Mouse (Mus musculus): ENCODE data around the gene Daam1.

Daam1 gene

DNA sequence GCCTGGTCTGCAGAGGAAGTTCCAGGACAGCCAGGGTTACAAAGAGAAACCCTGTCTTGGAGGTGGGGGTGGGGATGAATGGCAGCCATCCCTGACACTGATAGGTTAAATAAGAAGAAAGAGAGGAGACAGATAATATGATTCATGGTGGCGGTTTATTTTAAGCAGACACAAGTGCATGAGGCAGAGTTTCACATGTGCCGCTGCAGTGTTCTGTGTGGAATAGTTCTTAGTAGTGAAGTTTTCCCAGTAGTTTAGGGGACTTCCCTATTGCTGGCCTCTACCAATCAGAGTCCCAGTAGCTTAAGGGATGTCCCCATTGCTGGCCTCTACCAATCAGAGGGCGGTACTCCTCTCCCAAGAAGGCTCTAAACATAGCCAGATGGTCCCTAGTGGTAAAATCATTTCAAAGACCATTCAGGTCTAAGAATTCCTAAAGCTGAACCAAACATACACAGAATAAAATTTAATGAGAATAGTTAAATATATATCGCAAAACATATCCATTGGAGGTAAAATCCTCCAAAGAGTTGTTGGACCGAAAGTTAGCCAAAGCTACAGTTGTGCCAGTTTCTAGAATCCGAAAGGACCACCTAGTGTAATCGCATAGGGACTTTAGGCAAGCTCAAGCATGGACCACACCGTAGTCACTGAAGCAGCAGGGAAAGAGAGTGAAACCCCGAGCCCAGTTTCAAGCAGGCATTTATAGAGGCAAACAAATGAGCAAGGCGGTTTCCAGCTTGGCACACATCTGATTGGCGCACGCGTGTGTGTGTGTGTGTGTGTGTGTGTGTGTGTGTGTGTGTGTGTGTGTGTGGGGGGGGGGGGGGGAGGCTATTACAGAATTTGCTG lies 178.4 kb downstream of the Daam1 start:
- peak; percentile 61 for DNase-seq

DNA sequence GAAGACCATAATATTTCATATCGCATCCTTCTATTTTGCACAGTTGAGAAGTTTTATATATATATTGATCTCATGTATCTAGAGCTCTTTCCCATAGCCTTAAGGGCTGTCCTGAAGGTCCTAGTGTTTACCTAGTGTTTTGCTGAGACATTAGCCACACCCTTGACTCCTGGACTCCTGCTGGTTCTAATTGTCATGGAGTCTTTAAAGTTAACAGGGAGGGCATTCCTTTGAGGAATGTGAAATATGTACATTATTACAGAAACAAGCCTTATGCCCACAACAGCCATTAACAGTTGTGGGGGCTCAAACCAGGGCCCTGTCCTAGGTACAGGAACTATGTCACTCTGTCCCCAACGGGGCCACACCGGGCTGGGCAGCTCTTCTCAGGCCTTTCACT lies 180.5 kb downstream of the Daam1 start:
- DNase-seq = peak; percentile 78

DNA sequence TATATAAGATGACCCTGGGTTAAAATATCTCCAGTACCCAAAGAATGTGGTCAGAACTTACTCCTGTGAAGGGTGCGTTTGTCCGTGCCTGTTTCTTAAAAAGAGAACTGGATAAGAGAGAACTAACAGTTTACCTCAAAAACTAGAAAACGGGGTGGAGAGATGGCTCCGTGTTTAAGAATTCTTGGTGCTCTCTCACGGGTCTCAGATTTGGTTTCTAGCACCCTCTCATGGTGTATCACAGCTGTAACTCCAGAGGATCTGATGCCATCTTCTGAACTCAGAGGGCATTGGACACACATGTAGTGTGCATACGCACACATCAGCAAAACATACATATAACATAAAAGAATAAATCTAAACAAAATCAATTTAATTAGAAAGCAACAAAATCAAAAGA lies 181.2 kb downstream of the Daam1 start:
- peak; percentile 23 for DNase-seq

DNA sequence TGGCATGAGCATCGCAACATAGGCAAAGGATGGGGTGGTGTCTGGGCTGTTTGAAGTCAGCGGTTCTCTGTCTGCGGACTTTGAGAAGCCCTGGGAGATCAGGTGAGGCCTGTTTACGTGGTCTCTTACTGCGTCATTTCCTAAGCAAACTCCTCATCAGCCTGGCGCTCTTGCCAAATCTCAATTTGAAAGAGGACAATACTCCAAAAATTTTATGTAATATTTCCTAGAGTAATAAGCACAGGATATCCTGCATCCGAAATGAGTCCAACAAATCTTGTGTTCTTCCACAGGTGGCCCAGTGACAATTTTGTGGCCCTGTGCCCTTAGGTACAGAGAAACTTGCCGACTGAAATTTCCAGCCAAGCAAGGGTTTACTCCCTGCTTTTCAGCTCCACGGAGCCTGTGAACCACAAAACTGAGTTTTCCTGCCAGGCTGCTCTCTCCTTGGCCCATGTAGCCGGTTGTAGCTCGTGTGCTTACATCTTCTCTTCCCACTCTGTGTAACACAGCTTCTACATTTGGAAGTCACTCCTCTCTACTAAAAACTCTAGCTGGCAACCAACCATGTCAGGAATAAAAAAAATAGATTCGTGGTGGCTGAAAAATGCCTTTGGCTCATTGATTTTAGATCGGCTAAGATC lies 183.0 kb downstream of the Daam1 start:
- DNase-seq = peak; percentile 92

DNA sequence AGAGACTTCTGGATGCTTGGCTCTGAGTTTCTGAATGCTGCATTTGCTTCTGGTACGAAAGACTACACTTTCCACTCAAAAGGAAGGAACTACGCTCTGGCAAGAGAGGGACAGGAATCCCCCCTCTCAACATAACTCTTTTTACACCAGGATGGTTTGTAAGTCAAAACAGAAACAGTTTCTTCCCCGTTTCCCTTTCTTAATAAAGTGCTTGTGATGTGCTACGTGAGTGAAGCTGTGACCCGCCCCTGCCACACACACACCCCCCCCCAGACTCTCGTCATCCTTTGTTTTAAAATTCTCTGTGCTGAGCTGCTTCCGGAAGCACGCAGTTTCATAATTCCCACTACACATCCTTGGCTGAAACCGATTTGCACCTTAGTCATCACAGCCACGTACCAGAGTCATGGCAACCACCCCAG lies 183.5 kb downstream of the Daam1 start:
- DNase-seq = peak; percentile 94

DNA sequence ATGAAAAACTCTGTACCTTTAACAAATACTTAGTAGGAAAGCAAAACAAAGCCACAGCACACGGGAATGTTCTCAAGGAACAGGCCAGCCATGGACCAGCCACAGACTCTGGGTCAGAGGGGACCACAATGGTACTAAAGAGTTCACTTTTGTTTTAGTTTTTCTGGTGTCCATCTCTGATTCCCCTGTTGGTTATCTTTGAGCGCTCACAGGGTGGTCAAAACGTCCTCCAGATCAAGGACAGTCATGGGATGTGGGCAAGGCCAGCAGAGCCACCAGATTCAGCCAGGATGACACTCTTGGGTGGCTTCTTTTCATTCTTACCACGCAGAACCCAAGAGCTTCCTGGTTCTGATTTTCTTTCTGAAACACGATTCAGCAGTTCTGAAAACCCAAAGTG lies 184.4 kb downstream of the Daam1 start:
- DNase-seq = peak; percentile 75

DNA sequence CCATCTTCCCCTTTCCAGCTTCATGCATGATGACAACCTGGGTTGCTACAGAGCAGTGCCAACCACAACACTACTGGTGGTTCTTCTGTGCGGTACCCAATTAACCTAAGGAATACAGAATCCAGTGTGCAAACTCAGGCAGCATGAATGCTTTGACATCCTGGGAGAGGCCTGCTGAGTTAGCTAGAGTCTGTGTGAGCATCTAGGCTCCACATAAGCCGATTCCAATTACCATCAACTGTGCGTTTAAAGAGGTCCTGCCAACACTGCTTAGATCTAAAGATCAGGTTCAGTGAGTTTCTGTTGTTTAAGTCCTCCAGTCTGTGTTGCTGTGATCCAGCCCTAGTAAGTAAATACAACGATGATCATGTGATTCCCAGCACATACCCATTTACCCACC lies 189.4 kb downstream of the Daam1 start:
- DNase-seq = no peak

DNA sequence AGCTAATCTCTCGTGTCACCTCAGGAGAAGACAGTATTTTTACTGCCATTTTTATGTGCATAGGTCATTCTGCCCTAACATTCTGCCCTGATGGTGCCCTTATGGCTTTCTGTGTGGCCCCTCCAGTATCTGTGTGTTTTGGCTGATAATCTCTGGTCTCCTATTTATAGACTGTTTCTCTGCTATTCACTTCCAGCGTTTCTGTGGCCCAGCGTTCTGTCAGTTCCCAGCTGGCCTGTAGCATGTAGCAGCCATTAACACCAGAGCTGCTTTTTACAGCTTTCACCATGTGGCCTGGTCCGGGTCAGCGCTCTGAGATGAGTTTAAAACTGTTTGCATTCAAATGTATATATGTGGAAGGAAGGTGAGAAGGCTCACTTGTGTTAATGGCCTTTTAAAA lies 190.7 kb downstream of the Daam1 start:
- DNase-seq = peak; percentile 90

DNA sequence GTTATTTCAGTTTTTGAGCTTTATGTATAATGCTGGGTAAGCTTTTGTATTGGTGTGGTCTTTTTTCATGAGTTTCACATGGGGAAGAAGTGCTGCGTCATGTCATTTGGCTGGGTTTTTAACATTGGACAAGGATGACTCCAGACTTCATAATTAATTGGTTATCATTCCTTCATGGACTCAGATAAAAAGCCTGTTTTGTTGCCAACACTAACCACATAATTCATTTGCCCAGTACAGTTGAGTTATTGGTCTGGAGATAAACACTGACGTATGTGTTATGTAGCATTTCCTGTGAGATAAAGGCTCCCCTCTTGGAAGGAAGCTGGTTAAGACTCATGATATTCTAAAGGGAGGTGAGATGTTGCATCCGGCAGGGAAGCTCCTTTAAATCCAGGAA lies 191.9 kb downstream of the Daam1 start:
- peak; percentile 64 for DNase-seq

DNA sequence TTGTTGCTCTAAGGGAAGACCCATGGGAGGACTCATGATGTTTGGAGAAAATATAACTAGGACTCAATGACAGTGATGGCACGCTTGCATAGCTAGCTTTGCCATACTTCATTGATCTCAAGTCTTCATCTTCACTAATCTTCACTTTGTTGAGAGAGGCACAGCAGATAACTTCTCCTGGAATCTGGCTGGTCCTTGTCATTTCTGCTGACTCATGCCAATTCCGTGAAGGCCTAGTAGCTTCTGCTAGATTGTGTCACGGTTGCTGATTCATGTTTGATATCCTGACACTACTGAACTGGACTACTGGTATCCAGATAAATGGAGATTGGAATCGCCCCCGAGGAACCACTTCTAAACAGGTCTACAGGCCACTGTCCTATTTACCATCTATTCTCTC lies 192.7 kb downstream of the Daam1 start:
- peak; percentile 19 for DNase-seq

DNA sequence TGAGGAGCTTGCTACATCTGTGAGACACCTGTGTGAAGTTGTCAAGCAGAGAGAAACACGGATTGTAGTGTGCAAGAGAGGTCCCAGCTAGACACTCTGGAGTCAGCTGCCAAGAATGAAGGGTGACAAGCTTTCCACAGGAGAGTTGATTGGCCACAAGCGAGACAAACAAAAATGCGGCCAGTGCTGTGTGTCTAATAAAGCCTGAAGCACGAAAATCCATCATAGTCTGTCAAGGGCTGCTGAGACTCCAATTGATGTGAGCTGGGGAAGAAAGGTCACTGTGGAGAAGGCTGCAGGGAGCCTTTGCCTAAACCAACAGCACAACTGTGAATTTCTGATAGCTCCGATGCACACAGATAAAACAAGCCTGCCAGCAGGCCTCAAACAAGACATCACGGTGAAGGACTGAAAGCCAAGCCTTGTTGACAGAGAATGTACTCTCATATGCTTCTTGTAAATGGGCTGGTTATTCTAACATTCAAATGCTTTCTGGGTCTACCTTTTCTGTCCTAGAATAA lies 194.5 kb downstream of the Daam1 start:
- peak; percentile 78 for DNase-seq

DNA sequence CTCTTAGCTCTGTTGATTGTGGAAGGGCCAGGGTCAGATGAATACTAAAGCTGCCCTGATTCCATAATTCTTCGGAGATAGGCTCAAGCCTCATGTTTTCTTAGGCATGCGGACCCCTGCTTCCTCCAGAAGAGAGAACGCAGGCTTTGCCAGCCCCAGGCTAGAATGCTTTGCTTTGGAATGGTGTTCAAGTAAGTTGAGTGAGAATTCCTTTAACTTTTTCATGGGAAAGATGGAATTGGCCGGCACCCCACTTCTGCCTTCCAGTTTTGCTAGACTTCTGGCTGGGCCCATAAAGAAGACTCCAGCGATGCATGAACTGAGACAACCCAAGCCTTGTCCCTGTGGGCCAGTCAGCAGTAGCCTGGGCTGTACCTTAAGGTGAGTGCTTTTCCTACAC lies 200.3 kb downstream of the Daam1 start:
- DNase-seq = peak; percentile 95

DNA sequence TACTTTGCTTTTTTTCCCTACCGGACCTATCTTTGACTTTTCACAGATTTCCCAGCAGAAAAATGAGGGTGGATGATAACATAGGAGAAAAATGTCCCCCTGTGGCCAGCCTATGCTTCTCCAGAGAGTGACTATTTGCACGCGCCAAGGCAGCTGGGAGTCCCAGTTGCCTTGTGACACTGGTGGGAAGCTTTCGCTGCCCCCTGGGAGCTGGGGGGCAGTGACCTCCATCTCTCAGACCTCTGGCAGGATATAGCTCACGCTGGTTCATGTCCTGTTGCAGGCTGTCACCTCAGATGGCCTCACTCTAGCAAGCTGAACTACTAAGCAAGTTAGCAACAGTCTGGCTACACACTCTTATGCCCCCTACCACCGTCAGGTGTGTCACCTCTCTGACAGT lies 200.9 kb downstream of the Daam1 start:
- DNase-seq = peak; percentile 98

DNA sequence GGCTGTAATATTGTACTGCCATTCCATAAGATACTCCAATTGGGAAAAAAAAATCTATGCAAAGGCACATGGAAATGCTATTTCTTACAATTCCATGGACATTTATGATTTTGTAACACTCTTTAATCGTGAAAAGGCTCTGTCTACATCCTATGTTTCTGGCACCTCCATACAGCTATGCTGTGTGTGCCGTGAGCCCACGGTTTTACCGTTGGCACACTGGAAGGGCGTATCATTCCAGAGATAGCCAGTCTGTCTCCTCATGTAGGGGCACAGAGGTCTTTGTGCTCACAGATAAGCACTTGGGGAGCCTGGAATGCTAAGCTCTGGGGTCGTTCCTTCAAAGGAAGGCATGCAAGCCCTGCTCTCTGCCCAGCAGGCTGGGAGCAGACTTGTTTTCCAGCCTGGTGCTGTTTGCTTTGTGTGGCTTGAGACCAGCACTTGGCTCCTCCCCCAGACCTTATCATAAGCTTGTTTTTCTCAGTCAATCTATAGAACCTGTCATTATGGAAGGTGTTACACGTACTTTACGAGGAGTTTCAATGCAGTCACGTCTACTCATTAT lies 205.3 kb downstream of the Daam1 start:
- peak; percentile 50 for DNase-seq

DNA sequence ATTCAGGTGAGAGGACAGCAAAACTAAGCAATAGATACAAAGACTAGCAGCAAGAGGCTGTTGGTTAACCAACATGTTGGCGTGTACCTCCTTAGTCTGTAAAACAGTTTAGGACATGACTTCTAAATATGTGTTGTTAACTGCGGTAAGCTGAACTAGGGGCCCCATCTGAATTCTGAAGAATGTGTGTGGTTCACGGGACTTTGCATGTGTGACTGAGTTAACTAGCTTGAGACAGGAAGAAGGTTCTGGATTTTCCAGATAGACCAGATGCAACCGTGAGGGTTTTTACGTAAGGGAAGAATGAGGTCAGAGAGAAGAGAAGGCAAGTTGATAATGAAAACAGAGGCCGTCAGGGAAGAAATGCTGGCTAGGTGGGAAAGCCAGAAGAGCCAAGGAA lies 206.2 kb downstream of the Daam1 start:
- DNase-seq = peak; percentile 40

DNA sequence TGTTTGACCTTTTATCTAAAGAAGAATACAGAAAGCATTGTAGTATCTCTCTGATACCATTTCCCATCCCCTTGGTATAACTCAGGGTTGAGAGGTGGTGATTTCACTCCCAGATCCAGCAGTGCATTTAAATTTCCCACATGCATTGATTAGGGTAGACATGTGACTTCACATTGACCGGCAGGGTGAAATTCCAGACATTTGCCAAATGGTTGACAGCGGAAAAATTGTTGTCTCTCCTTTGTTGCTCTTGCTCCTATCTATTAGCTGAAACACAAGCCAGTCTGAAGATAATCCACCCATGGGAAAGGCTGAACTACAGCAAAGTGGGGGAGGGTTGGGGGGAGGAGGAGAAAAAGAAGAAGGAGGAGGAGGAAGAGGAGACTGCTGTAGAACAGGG lies 208.0 kb downstream of the Daam1 start:
- peak; percentile 68 for DNase-seq

DNA sequence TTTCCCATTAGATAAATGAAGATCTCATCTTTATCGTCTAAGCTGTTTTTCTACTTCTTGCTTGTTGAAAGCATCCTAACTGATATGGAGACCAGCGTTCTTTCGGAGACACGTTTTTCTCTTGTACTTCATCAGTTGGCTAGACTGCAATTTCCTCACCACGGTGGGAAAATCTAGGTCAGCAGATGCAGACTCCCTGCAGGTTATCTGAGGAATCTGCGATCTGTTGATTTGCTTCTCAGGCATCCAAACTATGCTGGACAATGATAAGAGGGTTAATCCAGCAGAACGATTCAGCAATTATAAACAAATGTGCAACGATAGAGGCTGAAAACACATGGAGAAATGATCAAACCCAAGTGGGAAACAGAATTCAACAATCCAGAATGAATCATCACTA lies 208.6 kb downstream of the Daam1 start:
- DNase-seq = no peak

DNA sequence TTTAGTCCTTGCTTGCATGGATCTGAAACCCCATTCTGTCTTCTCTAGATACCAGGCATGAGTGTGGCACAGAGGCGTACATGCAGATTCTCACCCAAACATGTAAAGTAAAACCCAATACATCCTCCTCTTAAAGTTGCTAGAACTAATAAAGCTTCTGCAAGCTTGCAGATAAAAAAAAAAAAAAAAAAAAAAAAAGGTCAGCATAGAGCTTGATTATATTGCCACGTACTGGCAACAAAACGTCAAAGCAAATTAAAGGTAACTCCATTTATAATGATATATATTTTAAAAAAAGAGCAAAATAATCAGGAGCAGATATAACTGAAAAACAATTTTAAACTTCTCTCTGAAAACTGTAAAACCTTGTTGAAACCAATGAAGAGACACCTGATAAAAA lies 210.4 kb downstream of the Daam1 start:
- no peak for DNase-seq
